Mouse (Mus musculus): Measurements from ENCODE around the gene Zwilch. TPM values are rescaled to one million over a fixed set of nuclear protein-coding genes. Genes with fewer than 3 reads are reported as not detected.
"Not testable (repeated sequence)": the region's sequence is repeated elsewhere in the genome, so short reads cannot be mapped to it uniquely, and the experiment has no call there.

Gene Zwilch
- polyA plus RNA-seq, 1 experiment, result 167 TPM

DNA sequence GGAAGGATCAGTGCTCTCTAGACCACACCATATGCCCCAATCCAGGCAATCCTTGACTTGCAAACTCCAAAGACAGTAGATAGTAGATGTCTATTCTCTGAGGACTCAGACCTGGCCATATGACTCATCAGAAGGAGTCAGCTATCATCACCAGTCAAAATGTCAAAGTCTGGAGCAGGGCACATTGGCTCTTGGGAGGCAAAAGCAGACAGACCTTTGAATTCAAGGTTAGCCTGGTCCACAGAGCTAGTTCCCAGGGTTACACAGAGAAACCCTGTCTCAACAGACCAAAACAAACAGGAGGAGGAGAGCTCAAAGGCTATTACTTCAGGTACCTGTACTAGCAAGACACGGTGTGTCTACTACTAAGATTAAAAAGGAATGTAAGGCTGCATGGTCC, 21.0 kb upstream of the Zwilch start:
- Histone ChIP-seq H3K9ac (ENCODE audit: low read depth, poor library complexity, severe bottlenecking) (no peak overlapping the region), H3K27ac (ENCODE audit: insufficient read depth, low read length) (no peak overlapping the region), H3K36me3 (ENCODE audit: control insufficient read depth, insufficient read depth, low read length, poor library complexity, severe bottlenecking) (peaks cover 31% of the 10 kb centered on the region), H3K27me3 (ENCODE audit: control insufficient read depth, insufficient read depth, low read length, poor library complexity, severe bottlenecking) (no peaks in the 10 kb centered on the region), H3K9me3 (replicated peaks; ENCODE audit: control insufficient read depth, insufficient read depth, low read length, poor library complexity, severe bottlenecking) (no peaks in the 10 kb centered on the region), H3K4me3 (ENCODE audit: low read depth, low read length) (no peak overlapping the region), H3K4me1 (ENCODE audit: control insufficient read depth, insufficient read depth, low read length) (peaks cover 16% of the 10 kb centered on the region)
- no peak for TF ChIP-seq CTCF (IDR thresholded peaks at IDR 0.05; ENCODE audit: low read depth, low read length)
- TF ChIP-seq POLR2A (IDR thresholded peaks at IDR 0.05; ENCODE audit: insufficient read depth, low read length), result no peak
- no peak for TF ChIP-seq EP300 (IDR thresholded peaks at IDR 0.05; ENCODE audit: insufficient read depth, low read depth, low read length)

DNA sequence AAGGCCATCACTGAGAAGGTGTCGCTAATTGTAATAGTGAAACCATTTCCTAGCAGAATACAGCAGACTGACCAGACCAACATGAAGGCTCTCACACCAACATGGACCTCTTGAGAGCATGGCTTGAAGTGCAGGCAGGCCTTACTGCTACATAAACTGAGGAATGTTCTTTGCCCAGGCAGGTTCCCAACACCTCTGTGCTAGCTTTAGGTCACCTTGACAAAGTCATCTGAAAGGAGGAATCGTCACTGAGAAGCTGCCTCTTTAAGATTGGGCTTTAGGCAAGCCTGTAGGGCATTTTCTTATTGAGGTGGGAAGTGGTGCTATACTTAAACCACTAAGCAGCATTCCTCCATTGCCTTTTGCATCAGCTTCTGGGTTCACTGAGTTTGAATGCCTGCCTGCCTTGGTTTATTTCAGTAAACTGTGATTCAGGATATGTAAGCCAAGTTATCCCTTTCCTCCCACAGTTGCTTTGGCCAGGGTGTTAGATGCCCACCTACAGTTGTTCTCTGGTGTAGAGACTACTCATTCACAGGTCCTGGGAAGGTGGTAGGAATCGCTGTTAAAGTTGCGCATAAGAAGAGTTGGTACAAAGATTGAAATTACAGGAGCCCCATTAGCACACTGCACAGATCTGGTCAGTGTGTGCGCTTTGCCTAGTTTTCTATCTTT, 11.4 kb upstream of the Zwilch start:
- H3K27ac ChIP-seq (ENCODE audit: insufficient read depth, low read length), result peak overlapping the region; percentile 97
- H3K27me3 ChIP-seq (ENCODE audit: control insufficient read depth, insufficient read depth, low read length, poor library complexity, severe bottlenecking), result no peaks in the 10 kb centered on the region
- peak overlapping the region; percentile 45; the same call in 1 of the 2 replicates for H3K9ac ChIP-seq (ENCODE audit: low read depth, poor library complexity, severe bottlenecking)
- TF ChIP-seq POLR2A (IDR thresholded peaks at IDR 0.05; ENCODE audit: insufficient read depth, low read length), result no peak
- no peak for TF ChIP-seq EP300 (IDR thresholded peaks at IDR 0.05; ENCODE audit: insufficient read depth, low read depth, low read length)
- TF ChIP-seq CTCF (IDR thresholded peaks at IDR 0.05; ENCODE audit: low read depth, low read length), result no peak
- H3K4me1 ChIP-seq (ENCODE audit: control insufficient read depth, insufficient read depth, low read length), result peaks cover 5% of the 10 kb centered on the region
- no peaks in the 10 kb centered on the region for H3K9me3 ChIP-seq (replicated peaks; ENCODE audit: control insufficient read depth, insufficient read depth, low read length, poor library complexity, severe bottlenecking)
- H3K36me3 ChIP-seq (ENCODE audit: control insufficient read depth, insufficient read depth, low read length, poor library complexity, severe bottlenecking), result peaks cover 37% of the 10 kb centered on the region
- H3K4me3 ChIP-seq (ENCODE audit: low read depth, low read length), result no peak overlapping the region

DNA sequence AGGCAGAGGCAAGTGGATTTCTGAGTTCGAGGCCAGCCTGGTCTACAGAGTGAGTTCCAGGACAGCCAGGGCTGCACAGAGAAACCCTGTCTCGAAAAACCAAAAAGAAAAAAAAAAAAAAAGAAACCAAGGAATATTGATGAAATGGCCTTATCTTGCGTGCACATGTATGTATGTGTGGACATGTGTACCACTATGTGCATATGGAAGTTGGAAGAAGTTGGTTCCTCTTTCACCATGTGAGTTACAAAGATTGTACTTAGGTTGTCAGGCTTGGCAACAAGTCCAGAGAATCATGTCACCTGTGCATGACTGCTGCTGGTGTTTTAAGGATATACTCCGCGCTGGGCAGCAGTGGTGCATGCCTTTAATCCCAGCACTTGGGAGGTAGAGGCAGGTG, 10.4 kb upstream of the Zwilch start:
- H3K9me3 ChIP-seq (replicated peaks; ENCODE audit: control insufficient read depth, insufficient read depth, low read length, poor library complexity, severe bottlenecking); H3K4me3 ChIP-seq (ENCODE audit: low read depth, low read length); H3K27me3 ChIP-seq (ENCODE audit: control insufficient read depth, insufficient read depth, low read length, poor library complexity, severe bottlenecking); H3K4me1 ChIP-seq (ENCODE audit: control insufficient read depth, insufficient read depth, low read length): not testable (repeated sequence)
- Histone ChIP-seq H3K9ac (ENCODE audit: low read depth, poor library complexity, severe bottlenecking) (peak overlapping the region; percentile 45; the same call in 1 of the 2 replicates), H3K36me3 (ENCODE audit: control insufficient read depth, insufficient read depth, low read length, poor library complexity, severe bottlenecking) (peaks cover 42% of the 10 kb centered on the region), H3K27ac (ENCODE audit: insufficient read depth, low read length) (peak overlapping the region; percentile 97)

DNA sequence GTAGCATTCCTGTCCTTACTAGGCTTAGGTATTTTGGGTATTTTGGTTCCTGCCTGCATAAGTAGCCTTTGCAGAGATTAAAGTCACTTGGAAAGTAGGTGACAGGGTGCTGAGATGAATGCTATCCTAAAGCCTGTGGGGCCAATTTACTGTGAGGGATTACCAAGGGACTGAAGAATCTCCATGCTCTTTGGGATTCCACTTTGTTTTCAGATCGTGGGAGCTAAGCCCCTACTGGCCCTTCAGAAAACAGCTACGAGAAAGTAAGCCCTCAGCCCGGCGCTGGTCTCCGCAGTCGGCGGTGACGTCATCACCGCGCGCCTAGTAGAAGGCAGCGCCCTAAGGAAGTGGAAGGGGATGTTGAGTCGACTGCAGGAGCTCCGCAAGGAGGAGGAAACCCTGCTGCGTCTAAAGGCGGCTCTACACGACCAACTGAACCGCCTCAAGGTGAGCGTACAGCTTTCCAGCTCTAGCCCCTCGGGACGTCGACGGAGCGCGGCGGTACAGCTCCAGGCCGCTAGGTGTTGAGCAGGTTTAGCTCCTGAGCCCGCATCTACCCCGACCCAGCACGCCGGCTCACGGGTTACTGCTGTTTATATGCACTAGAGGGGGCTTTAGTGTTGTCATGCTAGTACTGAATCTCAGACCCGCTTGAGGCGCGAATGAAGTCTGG, 6.2 kb upstream of the Zwilch start, which contains the start of gene Snapc5:
Gene Snapc5, plus strand, starts transcription at position 301 of the 673 bp plus-strand sequence.
- peak within 1 kb of the TSS; percentile 87 for H3K4me3 ChIP-seq (ENCODE audit: low read depth, low read length)
- peak within 1 kb of the TSS; percentile 63 for H3K27ac ChIP-seq (ENCODE audit: insufficient read depth, low read length)
- peaks cover 2% of the 10 kb centered on the region for H3K4me1 ChIP-seq (ENCODE audit: control insufficient read depth, insufficient read depth, low read length)
- H3K36me3 ChIP-seq (ENCODE audit: control insufficient read depth, insufficient read depth, low read length, poor library complexity, severe bottlenecking), result peaks cover 69% of the 10 kb centered on the region
- TF ChIP-seq POLR2A (IDR thresholded peaks at IDR 0.05; ENCODE audit: insufficient read depth, low read length) (peak; percentile 62), CTCF (IDR thresholded peaks at IDR 0.05; ENCODE audit: low read depth, low read length) (peak; percentile 41), EP300 (IDR thresholded peaks at IDR 0.05; ENCODE audit: insufficient read depth, low read depth, low read length) (no peak)
- peak within 1 kb of the TSS; percentile 53 for H3K9ac ChIP-seq (ENCODE audit: low read depth, poor library complexity, severe bottlenecking)
- H3K27me3 ChIP-seq (ENCODE audit: control insufficient read depth, insufficient read depth, low read length, poor library complexity, severe bottlenecking), result no peaks in the 10 kb centered on the region
- no peaks in the 10 kb centered on the region for H3K9me3 ChIP-seq (replicated peaks; ENCODE audit: control insufficient read depth, insufficient read depth, low read length, poor library complexity, severe bottlenecking)

DNA sequence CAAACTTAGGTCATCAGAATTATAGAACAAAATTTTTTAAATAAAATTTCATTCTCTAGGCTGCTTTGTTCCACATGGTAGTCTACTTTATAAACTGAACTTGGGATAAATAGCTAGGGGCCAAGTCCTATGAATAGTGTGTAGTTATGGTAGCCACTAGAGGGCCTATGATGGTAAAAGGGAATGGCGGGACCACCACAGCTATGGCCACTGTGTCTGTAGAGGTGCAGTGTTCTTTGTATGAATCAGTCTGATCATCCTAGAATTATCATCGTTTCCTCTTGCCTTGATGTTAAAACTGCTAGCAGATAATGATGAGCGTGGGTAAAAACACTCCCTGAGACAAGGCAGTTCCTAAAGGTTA, 5.7 kb upstream of the Zwilch start:
- H3K9ac ChIP-seq (ENCODE audit: low read depth, poor library complexity, severe bottlenecking), result no peak overlapping the region; the same call in 1 of the 2 replicates
- no peaks in the 10 kb centered on the region for H3K9me3 ChIP-seq (replicated peaks; ENCODE audit: control insufficient read depth, insufficient read depth, low read length, poor library complexity, severe bottlenecking)
- peak overlapping the region; percentile 55; the same call in 1 of the 2 replicates for H3K27ac ChIP-seq (ENCODE audit: insufficient read depth, low read length)
- H3K4me3 ChIP-seq (ENCODE audit: low read depth, low read length), result no peak overlapping the region
- peaks cover 69% of the 10 kb centered on the region for H3K36me3 ChIP-seq (ENCODE audit: control insufficient read depth, insufficient read depth, low read length, poor library complexity, severe bottlenecking)
- H3K4me1 ChIP-seq (ENCODE audit: control insufficient read depth, insufficient read depth, low read length), result no peaks in the 10 kb centered on the region
- H3K27me3 ChIP-seq (ENCODE audit: control insufficient read depth, insufficient read depth, low read length, poor library complexity, severe bottlenecking), result no peaks in the 10 kb centered on the region
- TF ChIP-seq CTCF (IDR thresholded peaks at IDR 0.05; ENCODE audit: low read depth, low read length) (peak; percentile 3), EP300 (IDR thresholded peaks at IDR 0.05; ENCODE audit: insufficient read depth, low read depth, low read length) (no peak), POLR2A (IDR thresholded peaks at IDR 0.05; ENCODE audit: insufficient read depth, low read length) (no peak)

DNA sequence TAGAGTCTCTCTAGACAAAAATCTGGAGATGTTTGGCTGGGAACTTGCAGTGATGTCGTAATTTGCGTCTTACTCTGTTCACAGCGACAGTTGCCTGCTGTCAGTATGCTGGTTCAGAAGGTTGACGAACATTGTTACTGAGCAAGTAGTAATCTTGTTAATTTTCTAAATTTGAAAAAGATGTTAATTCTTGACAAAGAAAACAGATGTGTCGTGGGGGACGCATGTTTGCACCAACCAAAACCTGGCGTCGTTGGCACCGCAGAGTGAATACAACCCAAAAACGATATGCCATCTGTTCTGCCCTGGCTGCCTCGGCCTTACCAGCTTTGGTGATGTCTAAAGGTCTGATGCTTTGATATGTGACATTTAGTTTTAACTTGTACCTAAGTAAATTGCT, 2.5 kb upstream of the Zwilch start:
- Histone ChIP-seq H3K9me3 (replicated peaks; ENCODE audit: control insufficient read depth, insufficient read depth, low read length, poor library complexity, severe bottlenecking) (no peaks in the 10 kb centered on the region), H3K4me1 (ENCODE audit: control insufficient read depth, insufficient read depth, low read length) (no peaks in the 10 kb centered on the region), H3K36me3 (ENCODE audit: control insufficient read depth, insufficient read depth, low read length, poor library complexity, severe bottlenecking) (peaks cover 47% of the 10 kb centered on the region), H3K27ac (ENCODE audit: insufficient read depth, low read length) (peak overlapping the region; percentile 69), H3K9ac (ENCODE audit: low read depth, poor library complexity, severe bottlenecking) (peak overlapping the region; percentile 97), H3K4me3 (ENCODE audit: low read depth, low read length) (peak overlapping the region; percentile 91), H3K27me3 (ENCODE audit: control insufficient read depth, insufficient read depth, low read length, poor library complexity, severe bottlenecking) (no peaks in the 10 kb centered on the region)
- no peak for TF ChIP-seq CTCF (IDR thresholded peaks at IDR 0.05; ENCODE audit: low read depth, low read length)
- no peak for TF ChIP-seq POLR2A (IDR thresholded peaks at IDR 0.05; ENCODE audit: insufficient read depth, low read length)
